Mouse (Mus musculus) cortical plate, adult 2 months (tissue): ENCODE results near the gene Ncaph2. TPM values are rescaled to one million over a fixed set of nuclear protein-coding genes. Genes with fewer than 3 reads are reported as not detected.

Source experiments
- H3K27ac ChIP-seq: fragments of 200-500 bp; 2 replicates; pipeline ENCODE4 v1.5.1; 2012; ENCODE audit warnings: low read length, control low read depth, inconsistent platforms; ENCODE audit not compliant: insufficient read depth
- H3K4me1 ChIP-seq: fragments of 200-500 bp; 2 replicates; pipeline ENCODE4 v1.6.1; 2011; ENCODE audit warnings: low read length; ENCODE audit not compliant: control insufficient read depth, insufficient read depth
- H3K4me3 ChIP-seq: fragments of 200-500 bp; 2 replicates; pipeline ENCODE4 v1.5.1; 2011; ENCODE audit warnings: mild to moderate bottlenecking, low read length, control low read depth; ENCODE audit not compliant: insufficient read depth
- CTCF ChIP-seq: fragments of 200-500 bp; IDR thresholded peaks from 2 replicates; pipeline ENCODE4 v1.5.1; 2011; ENCODE audit warnings: mild to moderate bottlenecking, control low read depth, low read length; ENCODE audit not compliant: insufficient read depth; ENCODE audit errors: extremely low read depth
- POLR2A ChIP-seq: fragments of 200-500 bp; IDR thresholded peaks from 2 replicates; pipeline ENCODE4 v1.6.1; 2011; ENCODE audit warnings: mild to moderate bottlenecking, low read length, control low read depth; ENCODE audit not compliant: insufficient read depth; ENCODE audit errors: extremely low read depth
- polyA plus RNA-seq: library from polyadenylated mRNA; depleted of rRNA; stranded (reverse); fragments of >200 nt; gene quantifications from 2 replicates; pipeline ENCODE4 v1.2.3, GENCODE M21; 2012

Gene Ncaph2
- polyA plus RNA-seq, 1 experiment, result 119 TPM

DNA sequence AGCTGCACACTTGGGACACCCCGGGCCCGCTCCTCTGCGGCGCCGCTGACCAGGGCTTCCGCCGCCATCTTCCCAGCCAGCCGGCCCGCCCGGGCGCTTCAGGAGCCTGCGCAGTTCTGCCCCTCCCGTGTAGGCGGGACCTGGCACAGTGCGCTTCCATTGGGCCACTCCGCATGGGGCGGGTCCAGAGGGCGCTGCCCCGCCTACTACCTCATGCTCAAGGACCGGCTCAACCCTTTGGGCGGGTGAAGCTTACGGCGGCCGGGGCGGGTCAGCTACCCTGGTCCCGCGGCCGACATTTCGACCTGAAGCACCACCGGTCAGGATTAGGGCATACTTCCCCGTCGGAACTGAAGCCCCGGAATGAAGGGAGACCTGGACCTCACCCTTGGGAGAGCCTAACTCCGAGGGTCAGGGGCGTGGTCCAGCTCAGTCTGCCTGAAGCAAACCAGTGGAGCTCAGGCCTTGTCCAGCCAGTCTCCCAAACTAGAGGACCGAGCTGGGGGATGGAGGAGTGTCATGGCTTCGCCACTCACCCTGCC, 40.3 kb upstream of the Ncaph2 start, which contains the start of gene Sbf1:
TSS of gene Sbf1 (minus strand) at position 122 of the 542 bp plus-strand sequence.
- peak within 1 kb of the TSS; percentile 79 for H3K4me3 ChIP-seq
- TF ChIP-seq CTCF, result no peak
- TF ChIP-seq POLR2A, result peak; percentile 63
- peak within 1 kb of the TSS; percentile 72 for H3K27ac ChIP-seq
- peaks cover 11% of the 10 kb centered on the region; the same call in 1 of the 2 replicates for H3K4me1 ChIP-seq

DNA sequence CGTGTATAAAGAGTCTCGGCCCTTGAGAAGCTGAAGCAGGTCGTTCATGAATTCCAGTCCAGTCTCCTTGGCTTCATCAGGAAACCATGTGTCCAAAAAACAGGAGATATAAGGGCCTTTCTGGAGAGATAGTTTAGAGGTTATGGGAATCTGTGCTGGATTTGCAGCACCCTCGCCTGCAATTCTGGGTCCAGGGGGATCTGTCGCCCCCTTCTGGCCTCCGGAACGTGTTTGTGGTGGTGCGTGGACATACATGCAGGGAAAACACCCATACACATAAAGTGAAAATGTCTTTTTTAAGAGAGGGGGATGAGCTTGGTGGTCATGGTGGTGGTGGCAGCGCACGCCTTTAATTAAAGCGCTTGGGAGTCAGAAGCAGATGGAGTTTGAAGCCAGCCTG, 39.4 kb upstream of the Ncaph2 start:
- no peak overlapping the region for H3K27ac ChIP-seq

DNA sequence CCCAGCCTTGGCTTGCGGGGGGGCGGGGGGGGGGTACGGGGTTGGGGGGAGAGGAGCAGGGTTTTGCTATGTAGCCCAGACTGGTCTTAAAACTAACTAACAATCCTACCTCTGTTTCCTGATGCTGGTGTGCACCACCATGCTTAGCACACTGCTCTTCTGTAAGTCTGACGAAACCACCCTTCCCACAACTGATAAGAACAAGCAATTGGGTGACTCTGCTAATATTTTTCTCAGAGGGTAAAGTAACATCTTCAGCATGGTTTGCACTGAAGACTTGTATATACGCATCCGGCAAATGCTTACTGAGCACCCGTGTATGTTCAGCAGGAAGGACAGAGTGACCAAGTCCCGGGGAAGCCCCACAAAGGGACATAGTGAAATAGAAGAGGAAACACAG, 34.3 kb upstream of the Ncaph2 start:
- H3K27ac ChIP-seq, result no peak overlapping the region
- H3K4me1 ChIP-seq, result no peaks in the 10 kb centered on the region
- no peak overlapping the region for H3K4me3 ChIP-seq
- TF ChIP-seq CTCF (no peak), POLR2A (no peak)

More for the DNA sequence above, 39.4 kb upstream of the Ncaph2 start:
- Histone ChIP-seq H3K4me3 (no peak overlapping the region), H3K4me1 (peaks cover 6% of the 10 kb centered on the region; the same call in 1 of the 2 replicates)
- TF ChIP-seq POLR2A (no peak), CTCF (no peak)

DNA sequence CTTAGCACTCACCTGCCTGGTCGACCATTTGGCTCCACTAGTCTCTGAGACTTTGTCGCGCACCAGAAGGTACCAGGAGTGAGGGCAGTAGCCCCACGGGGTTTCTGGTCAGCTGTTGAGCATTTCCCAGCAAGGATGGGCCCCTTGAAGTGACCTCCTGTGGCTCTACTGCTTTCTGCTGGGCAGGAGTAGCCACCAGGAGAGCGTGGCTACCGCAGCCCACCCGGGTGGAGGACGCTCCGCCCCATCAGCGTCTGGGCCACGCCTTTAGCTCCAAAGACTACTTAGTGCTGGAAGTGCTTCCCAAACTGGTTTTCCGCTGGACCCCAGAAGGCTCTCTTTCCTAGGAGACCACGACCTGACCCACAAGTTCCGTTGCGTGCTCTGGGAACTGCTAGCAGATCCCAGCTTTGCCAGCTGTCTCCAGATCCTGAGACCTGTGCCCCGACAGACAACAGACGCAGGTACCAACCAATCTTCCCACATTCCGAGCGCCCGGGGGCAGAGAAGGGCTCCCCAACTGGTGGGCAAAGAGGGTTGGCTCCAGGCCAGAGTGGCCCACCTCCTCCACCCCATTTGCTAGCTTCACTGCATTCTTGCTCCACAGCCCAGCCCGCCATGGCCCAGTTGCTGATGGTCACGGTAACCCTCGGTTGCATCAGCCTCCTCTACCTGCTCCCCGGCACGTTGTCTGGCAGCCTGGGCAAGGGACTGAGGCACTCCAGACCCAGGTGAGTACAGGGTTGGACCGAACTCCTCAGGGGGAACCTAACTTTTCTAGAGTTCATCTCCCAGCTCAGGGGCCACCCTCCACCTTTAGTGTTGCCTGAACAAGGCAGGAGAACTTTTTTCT, 32.6 kb upstream of the Ncaph2 start, which contains the start of gene Adm2:
TSS of gene Adm2 (plus strand) at position 51 of the 853 bp plus-strand sequence.
- no peaks in the 10 kb centered on the region for H3K4me1 ChIP-seq
- H3K4me3 ChIP-seq, result no peak within 1 kb of the TSS
- TF ChIP-seq POLR2A, result no peak
- TF ChIP-seq CTCF, result no peak
- no peak within 1 kb of the TSS for H3K27ac ChIP-seq

DNA sequence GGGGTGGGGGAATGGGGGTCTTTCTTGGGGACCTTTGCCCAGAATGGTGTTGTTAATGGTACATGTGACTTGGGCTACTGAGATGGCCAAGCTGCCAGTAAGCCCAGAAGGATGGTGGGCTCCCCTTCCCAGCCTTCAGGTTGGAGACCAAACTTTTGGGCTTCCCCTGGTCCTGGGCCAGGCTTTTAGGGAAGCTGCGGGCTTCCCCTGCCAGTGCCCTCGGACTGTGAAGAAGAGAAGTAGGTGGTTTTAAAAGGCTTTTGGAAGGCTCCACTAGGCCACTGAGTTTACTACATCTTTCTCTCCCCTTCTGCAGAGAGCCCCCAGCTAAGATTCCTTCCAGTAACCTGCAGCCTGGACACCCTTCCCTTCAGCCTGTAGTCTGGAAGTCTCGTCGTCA, 31.9 kb upstream of the Ncaph2 start:
- H3K27ac ChIP-seq, result no peak overlapping the region
- no peaks in the 10 kb centered on the region for H3K4me1 ChIP-seq
- TF ChIP-seq POLR2A, result no peak
- TF ChIP-seq CTCF, result no peak
- H3K4me3 ChIP-seq, result no peak overlapping the region

DNA sequence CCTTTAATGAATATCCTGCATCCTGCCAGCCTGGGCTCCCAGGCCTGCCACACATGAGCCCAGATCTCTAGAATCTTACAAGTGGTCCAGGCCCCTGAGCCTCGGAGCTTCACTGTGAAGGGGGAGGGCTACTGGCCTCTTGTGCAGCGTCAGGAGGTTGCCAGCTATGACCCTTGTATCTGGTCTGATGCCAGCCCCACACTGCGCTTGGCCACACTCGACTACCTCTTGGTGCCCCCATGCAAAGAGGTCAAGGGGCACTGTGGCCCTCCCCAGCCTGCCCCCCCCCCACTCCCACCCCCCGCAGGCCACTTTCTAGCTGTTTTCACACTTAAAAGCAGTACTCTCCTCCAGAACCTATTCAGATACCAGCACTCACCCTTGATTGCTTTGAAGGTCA, 29.1 kb upstream of the Ncaph2 start:
- no peaks in the 10 kb centered on the region for H3K4me1 ChIP-seq
- no peak overlapping the region for H3K27ac ChIP-seq
- TF ChIP-seq POLR2A, result no peak
- no peak for TF ChIP-seq CTCF
- H3K4me3 ChIP-seq, result no peak overlapping the region

DNA sequence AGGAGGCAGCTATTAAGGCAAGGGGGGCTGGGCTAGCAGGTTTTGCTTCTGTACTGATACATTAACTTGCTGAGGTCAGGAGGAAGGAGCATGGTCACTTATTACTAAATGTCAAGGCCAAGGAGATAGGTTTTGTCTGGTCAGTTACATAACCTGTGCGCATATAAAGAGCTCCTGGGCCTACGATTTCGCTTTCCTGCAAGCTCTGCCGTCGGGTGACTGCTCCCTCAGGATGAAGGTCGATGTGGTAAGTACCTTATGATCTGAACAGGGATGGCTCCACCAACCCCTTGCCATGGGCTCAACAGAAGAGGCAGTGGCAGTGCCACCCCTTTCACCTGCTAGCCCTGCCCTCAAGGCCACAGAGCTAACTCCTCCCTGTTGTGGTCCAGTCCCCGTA, 21.2 kb upstream of the Ncaph2 start, which contains the start of gene Miox:
TSS of gene Miox (plus strand) at position 128 of the 400 bp plus-strand sequence.
- no peak within 1 kb of the TSS for H3K4me3 ChIP-seq
- TF ChIP-seq CTCF (no peak), POLR2A (no peak)
- H3K27ac ChIP-seq, result no peak within 1 kb of the TSS
- no peaks in the 10 kb centered on the region for H3K4me1 ChIP-seq

DNA sequence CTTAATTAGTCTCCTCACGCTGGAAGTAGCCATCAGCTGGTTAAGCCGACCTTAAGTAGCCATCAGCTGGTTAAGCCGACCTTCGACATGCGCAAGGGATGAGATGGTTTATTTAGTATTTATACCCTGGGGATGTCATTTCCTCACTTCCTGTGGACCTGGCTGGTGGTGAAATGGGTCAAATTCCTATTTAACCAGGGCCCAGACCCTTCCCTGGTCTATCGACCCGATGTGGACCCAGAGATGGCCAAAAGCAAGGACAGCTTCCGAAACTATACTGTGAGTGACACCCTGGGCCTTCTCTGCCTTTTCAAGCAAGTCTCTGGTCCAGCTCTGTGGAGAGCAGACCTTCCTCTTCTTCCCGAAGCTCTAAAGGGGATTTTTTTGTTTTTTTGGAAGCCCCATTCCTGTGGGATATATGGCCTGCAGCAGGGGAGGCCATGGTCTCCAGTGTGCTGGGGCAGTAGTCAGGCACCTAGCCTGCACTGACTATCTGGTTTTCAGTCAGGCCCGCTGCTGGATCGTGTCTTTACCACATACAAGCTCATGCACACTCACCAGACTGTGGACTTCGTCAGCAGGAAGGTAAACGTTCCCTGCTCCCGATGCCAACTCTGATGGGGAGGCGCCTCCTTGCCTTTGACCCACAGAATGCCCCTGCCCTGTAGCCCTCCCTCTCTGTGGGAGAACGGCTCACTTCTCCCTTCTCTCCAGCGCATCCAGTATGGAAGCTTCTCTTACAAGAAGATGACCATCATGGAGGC, 20.6 kb upstream of the Ncaph2 start:
- H3K27ac ChIP-seq, result no peak overlapping the region
- no peak overlapping the region for H3K4me3 ChIP-seq
- TF ChIP-seq POLR2A (no peak), CTCF (no peak)
- H3K4me1 ChIP-seq, result no peaks in the 10 kb centered on the region

DNA sequence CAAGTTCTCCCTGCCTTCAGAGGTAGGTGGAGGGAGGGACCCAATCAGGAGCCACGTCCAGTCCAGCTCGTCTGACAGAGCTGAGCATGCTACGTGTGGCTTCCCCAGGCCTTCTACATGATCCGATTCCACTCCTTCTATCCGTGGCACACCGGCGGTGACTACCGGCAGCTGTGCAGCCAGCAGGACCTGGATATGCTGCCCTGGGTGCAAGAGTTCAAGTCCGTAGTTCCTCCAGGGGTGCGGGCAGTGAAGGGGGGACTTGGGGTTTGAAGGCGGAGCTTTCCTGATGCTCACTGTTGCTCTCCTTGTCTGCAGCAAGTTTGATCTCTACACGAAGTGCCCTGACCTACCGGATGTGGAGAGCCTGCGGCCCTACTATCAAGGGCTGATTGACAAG, 19.1 kb upstream of the Ncaph2 start:
- TF ChIP-seq POLR2A (no peak), CTCF (no peak)
- Histone ChIP-seq H3K27ac (no peak overlapping the region), H3K4me1 (no peaks in the 10 kb centered on the region), H3K4me3 (no peak overlapping the region)
